Mouse (Mus musculus) kidney, postnatal 14 days (tissue): Measurements from ENCODE around the gene Nsun2.
"Not testable (repeated sequence)": the region's sequence is repeated elsewhere in the genome, so short reads cannot be mapped to it uniquely, and the experiment has no call there.

Experiments
- DNase-seq: peaks from one replicate; pipeline ENCODE4 v3.0.0; 2022; ENCODE audit warnings: mixed read lengths

Nsun2 gene

DNA sequence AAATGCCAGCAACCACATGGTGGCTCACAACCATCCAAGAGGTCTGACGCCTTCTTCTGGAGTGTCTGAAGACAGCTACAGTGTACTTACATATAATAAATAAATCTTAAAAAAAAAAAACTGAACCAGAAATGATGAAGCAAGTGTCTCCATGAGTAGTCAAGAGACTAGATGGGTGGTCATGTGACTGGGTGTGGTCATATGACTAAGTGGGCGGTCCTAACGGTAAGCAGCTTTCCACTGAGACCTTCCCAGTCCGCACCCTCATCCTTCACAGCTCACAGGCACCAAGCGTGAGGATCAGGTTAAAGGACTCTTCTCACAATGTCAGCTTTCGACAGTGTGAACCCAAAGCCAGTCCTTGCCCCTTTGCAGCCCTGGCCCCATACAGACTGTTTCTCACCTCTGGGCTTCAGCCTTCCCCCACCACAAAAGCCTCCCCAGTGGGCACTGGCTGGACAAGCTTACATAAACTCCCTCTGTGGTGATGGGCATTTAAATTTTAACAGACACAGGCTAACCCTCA, 22.5 kb downstream of the Nsun2 start:
- no peak for DNase-seq

DNA sequence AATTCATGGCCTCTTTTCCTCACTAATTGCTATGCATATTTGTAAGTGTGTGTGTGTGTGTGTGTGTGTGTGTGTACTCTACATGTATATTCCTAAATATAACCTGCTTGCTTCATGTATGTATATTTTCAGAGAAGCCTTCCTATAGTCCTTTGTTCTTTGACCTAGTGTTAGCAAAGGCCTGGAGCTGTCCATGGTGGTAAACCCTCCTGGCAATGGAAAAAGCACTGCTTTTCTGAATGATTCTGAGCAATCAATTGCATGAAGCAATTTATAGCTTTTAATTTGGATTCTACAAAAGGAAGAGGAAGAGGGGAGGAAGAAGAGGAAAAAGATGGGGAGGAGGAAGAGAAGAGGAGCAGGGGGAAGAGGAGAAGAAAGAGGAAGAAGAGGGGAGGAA, 23.2 kb downstream of the Nsun2 start:
- DNase-seq = no peak

DNA sequence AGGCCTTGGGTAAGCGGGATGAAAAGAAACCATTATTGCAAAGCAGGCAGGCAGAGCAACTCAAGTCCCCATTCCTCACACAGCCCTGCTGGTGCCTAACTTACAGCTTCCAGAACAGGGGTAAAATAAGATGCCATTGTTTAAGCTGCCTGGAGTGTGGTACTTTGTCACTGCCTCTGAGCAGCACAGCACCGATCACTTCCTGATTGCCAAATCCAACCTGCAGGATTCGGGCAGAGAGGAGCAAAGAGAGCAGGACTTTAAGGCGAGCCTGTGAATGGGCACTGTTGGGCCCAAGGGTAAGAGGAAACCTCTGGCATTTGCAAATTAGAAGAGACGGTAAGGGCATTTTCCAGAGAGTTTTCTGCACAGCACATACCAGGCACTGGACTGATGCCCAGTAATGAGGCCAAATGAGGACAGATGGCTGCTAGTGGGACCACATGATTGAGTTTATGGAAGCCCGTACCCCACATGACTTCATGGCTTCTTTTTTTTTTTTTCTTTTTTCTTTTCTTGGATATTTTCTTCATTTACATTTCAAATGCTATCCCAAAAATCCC, 24.6 kb downstream of the Nsun2 start:
- DNase-seq = no peak

DNA sequence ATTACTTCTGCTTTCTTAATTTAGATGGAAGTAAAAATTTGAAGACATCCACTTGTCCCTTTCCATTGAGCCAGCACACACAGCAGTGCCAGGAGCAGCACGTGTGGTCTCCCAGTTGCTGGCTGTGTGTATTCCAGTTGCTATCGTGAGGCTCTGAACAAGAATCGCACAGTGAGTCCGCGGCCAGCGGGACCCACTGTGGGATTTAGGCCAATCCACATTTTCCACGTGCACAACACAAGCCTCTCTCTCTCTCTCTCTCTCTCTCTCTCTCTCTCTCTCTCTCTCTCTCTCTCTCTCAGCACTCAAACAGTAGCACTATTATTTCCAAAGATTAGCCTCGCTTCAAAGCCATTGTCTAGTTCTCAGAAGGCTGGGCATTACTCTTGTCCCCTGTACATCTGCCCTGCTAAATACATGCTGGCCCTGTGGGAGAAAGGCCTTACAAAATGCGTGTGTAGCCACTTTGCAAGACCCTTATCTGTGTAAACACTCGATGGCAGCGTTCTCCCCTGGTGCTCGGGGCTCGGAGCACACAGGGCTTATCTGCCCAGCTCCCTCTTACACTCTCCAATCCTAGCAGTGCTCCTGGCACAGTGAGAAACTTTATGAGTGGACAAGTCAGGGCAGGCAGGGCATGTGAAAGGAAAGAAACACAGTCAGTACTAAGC, 25.9 kb downstream of the Nsun2 start:
- DNase-seq = no peak

DNA sequence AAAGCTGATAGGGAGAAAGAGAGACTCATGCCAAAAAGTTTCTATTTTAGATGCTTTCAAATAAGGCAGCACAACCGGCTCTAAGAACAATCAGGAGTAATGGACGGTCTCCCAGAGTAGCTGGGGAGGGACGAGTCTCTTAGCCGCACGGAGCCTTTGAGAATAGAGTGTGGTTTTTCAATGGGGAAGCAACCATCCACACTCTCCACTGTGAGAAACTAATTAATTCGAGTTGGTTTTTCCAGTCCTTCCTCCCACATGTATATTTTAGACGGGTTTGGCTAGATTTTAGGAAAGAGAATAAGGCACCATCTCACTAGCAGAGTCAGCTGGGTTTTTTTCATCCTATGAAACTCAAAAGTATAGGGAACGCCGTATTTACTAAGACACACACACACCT, 28.5 kb downstream of the Nsun2 start:
- no peak for DNase-seq

DNA sequence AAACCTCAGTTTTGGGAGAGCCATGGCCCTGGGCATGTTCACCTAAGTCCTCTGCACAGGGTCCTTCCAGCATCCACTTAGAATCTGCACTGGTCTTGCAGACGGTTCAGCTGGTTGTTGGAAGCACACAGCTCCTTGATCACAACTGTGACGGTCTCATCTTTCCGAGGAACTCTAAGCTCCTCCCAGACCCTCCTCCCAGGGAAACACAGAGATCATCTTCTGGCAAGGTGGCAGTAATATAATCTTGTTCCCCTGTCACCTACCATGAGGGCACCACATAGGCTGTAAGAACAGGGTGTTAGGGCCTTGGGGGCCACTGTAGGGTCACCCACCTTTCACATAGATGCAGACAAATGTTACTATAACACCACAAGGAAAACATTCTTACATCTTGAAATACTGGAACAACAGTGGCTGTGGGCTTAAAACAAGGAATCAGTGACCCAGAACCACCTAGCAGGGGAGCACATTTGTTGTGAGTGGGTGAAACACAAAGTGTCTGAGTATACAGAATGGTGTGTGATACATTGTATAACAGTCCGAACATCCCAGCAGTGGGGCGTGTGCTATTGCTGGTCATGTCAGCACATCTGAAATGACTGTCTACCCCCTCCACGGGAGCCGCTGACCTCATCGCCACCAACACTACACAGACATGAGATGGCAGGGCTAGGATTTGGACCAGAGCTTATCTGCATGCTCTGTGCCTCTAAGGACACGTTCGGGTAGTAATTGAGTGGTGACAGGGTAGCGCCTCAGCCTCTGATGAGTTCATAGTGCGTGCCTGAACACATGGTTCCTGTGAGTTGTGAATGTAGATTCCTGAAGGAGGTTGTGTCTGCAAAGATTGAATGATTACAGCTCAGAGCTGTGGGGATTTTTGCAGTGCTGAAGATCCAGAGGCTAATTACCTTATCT, 29.4 kb downstream of the Nsun2 start:
- no peak for DNase-seq

DNA sequence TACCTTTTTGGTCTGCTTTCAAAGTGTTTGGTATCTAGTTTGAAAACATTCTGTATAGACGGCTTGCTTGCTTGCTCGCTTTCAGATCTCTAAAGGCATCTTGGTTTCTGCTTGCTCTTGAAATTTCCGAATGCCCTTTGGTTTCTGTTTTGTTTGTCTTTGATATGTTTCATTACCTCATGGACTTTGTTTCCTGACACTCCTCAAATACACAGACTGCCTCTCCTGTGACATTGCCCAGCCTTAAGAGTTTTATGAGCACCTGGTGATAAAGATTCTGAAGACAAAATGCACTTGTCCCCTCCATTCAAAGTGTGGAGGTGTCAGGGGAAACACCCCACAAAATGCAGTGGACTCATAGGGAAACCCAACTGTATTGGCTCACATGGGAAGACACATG, 30.4 kb downstream of the Nsun2 start:
- no peak for DNase-seq

DNA sequence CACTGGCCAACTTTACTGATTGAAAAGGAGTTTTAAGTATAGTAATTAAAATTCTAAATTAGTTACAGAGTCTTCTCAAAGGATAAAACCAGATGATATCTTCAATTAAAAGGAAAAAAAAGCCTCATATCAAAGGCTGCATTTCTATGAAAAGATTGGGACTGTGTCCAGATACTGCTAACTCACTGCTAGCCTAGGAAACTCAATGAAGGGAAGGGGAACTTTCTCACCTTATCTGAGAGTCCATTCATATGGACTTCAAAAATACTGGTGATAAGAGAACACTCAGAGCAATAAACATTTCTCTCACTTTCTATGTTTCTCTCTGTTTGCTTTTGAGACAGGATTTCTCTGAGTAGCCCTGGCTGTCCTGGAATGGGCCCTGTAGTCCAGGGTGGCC, 31.0 kb downstream of the Nsun2 start:
- no peak for DNase-seq

DNA sequence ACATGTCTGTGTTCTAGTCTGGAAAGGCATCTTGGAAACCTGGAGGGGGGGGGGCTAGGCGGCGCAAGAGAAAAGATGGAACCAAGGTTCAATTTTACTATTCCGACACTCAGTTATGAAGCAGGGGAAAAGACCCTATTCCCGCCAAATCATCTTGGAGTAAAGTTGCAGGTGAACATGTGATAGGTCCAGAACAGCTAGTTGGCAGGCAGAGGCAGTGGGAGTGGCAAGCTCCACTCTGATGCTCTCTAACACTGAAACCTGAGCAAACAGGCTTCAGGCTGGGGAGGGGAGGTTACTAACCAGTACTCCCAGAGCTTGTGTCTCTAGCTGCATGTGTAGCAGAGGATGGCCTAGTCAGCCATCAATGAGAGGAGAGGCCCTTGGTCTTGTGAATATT, 31.9 kb downstream of the Nsun2 start:
- DNase-seq = not testable (repeated sequence)

DNA sequence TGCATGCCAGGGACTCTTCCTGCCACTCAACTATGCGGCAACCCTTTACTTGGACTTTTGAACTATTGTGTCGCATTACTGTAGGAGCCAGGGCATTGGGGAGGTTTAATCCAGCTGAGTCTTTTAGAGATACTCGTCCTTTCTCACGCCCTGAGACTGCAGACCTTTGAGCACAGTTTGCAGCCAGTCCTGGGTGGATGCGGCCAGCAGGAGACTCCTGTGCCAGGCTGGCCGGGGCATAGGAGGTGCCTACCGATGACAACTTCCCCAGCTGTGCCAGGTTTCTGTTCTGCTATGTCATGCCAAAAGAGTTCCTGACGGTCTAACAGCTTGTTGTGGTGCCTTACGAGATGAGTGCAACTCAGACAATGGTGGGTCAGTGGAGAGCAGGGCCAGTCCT, 35.7 kb downstream of the Nsun2 start:
- peak; percentile 49 for DNase-seq

DNA sequence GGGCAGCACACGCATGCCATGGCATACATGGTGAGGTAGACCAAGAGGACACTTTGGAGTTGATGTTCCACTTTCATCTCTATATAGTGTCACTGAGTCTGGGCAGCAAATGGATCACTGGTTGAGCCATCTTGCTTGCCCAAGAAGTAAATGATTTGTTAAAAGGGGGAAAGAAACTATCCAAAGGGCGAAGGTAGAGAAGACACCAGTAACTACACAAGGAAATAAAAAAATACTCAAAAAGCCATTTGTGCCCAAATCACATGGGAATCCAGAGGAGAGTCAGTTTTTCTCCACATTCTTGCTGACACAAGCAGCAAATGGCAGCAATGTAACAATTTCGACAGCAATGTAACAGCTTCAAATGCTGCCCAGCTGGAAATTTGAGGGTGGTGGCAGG, 39.0 kb downstream of the Nsun2 start:
- no peak for DNase-seq

DNA sequence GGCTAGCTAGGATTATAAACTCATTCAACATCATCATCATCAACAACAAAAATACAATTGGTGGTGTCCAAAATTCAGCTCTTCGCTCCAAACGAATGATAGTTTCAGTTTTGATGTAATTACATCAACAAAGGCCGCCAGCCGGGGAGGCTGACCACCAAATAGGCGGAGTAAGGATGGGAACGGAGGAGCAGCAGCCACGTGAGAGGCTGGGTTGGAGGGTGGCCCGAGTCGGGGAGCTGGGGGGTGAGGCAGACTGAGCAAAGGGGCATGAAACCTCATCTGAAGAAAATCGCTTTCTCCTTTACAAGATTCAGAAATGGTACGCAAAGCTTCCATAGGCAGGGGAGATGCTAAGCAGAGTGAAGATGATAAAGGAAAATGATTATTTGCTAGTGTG, 43.1 kb downstream of the Nsun2 start:
- no peak for DNase-seq

DNA sequence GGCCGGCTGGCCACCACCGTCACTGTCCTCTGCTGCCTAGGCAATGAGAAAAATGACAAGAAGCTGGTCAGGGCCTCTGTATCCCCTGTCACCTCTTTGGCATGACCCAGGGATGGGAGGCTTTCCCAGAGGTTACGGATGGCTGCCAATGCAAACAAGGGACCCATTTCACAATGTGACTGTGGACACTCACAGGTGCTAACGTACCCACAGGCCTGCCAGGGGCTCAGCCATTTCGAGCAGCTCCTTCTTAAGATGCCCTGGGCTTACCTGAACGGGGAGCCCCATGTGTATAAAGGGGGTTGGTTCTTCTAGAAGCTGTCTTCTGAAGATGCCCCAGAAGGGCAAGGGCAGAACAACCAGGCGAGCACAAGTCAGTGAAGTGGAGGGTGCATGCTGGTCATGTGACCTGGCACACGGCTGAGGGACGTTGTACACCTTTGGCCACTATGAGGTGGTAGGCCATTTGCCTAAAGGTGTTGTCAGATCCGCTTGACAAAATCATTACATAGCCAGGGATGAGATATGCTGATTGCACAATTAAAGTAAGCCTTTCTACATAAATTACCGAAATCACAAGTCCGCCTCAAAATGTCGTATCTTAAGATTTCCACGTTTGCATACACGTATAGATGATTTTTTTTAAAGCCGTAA, 43.8 kb downstream of the Nsun2 start:
- DNase-seq = no peak

DNA sequence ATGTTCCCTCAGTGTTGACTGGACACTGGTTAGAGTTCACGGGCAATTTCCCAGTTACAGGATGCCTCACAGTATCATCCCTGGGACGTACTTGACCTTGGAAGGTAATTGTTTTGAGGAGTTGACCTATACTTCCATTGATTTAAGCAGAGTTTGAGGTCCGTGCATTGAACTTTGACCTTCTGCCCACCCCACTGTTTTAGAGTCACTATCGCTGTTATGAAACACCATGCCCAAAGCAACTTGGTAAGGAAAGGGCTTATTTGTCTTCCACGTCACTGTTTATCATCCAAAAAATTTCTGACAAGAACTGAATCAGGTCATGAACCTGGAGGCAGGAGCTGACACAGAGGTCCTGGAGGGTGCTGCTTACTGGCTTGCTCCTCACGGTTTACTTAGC, 48.9 kb downstream of the Nsun2 start:
- no peak for DNase-seq

DNA sequence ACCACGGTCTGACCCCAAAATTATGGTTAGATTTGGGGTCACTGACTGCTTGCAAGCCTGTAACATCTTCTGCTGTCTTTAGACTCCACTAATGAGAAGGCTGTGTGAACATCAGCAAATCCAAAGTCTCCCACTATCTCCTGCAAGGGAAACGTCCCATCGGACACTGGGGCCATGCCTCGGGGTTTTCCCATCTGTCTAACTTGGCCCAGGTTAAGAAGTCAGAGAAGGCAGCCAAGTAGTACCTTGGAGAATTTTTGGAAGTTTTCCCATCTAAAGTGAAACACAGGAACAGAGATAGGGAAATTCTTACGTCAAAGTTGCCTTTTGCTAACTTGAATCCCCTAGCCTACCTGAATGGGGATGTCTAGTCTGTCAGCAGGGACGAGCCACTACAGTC, 50.0 kb downstream of the Nsun2 start:
- no peak for DNase-seq

DNA sequence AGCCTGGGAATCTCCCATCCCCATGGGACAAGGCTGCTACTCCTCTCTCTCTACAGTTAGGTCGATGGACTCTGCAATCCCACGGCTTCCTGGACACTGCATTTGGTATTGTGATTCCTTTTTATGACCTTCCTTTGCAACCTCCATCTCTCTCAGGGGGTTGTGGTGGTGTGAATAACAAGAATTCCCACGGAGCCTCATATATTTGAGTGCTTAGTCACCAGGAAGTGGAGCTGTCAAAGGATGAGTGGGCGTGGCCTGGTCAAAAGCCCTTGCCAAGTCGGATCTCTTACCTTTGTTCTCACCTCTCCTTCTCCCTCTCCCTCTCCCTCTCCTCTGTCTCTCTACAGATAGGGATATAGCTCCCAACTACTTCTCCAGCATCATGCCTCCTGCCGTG, 52.3 kb downstream of the Nsun2 start:
- peak; percentile 40 for DNase-seq

DNA sequence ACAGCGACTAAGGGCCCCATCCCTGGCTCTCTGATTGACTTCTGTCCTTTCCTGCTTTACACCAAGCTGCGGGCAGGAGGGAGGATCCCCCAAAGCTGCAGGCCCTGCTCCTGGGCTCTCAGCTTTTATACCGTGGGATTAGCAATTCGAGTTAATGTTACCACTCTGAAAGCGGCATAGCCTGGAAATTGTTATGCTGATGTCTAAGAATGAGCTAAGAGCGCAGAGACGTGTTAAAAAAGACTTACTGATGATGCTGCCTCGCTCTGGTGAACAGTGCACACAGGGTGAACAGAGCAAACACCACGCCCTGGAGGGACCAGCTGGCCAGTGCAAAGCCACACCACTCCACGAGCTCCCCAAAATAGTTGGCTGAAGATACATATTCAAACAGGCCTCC, 52.8 kb downstream of the Nsun2 start:
- DNase-seq = no peak

DNA sequence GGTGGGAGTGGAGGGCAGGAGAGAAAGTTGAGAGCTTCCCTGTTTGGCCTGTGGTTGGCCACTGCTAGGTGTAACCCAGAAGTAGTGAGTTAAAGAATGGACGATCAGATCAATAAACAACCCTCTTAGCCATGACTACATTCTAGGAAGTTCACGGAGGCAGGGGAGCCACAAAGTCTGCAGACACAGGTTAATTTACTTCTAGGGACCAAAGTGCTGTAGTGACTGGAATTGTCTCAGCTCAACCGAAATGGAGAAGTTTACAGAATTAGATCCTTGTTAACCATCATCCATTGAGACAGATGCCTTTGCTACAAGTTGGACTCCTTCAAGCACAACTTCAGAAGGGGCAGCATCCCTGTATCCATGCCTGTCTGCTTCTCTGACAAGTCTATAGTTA, 54.3 kb downstream of the Nsun2 start:
- DNase-seq = no peak

DNA sequence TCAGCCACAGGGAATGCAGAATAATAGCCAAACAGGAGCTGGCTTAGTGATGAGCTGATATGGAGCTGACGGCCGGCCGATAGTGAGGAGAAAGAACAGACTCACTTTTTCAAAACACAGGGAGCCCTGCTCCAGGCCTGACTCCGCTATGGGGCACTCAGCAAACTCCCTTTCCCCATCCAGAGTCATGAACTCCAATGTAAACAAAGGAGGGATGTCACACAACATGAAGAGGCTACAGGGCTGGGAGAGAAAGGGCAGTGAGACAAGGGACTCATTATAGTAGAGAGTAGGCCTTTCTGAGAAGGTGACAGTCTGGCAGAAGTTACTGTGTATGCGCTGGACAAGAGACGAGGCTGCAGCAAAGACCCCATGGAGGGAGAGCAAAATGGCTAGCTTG, 54.7 kb downstream of the Nsun2 start:
- no peak for DNase-seq

DNA sequence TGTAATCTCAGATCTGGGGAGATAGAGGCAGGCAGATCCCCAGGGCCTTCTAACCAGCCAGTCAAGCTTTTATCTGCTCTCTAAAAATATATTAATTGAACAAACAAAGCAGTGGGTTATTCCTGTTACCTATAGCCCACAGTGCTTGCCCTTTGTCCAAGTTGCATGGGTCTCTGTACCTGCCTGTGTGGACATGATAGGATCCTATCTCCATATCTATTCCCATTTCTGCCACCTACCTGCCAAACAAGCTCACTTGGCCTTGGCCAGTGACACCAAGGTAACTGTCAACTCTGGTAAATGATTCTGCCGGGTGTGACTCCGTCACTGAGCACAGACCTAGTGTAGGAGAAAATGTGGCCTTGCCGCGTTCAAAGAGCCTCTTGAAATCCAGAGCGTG, 57.8 kb downstream of the Nsun2 start:
- DNase-seq = no peak

DNA sequence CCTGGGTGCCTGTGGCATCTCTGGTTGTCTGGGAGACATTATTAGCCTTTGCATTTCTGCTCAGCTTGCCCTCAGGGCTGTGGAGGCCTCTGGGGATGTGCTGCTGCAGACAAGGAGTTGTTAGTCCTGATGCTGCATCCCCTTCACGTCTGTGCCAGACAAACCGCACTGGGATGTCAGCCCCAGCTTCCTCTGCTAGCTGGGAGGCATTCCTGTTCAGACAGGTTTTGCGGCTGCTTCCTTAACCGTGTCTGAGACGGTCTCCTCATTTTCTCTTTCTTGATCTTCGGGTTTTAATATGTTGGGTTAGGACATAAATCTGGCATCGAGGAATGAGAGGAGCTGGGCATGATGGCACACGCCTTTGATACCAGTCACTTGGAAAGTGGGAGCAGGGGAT, 58.7 kb downstream of the Nsun2 start:
- no peak for DNase-seq

DNA sequence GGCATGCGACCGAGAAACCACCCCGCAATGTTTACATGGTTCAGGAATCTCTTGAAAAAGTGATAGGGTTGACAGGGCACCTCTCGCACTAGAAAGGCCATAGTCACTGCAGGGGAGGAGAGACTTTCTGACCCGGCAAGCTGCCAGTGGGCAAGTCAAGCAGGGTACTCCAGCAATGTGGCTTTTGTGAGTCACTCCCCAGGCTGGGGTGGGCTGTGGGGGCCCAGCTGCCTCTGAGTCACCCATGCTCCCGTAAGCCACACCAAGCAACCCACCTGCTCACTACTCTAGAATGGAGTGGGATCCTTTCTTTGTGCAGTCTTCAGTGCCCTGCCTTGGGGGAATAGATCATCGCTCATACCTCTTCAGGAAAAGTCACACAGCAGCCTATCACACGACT, 59.9 kb downstream of the Nsun2 start:
- DNase-seq = no peak

DNA sequence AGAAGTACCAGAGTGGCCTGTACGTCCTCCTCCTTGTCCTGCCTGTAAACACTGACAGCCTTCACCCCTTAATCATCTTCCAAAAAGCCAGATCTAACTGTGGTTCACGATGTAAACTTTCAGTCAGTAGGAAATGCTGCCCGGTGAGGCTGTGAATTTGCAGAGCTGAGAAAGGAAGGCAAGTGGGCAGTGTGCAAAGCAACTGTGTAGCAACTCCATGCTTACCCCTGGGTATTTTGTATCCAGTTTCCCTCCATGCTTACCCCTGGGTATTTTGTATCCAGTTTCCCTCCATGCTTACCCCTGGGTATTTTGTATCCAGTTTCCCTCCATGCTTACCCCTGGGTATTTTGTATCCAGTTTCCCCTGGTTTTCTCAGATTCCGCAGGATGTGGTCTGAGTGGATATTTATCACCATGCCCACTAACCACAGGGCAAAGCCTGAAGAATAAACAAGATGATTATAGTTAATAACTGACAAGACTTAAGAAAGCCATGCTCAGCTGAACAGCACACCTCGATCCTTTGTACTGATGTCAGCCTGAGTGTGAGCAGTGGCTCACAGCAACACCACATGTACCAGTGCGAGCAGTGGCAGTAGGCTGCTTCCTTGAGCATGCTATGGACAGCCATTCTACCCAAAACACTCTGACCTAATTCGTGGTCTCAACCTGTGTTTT, 61.2 kb downstream of the Nsun2 start:
- peak; percentile 19 for DNase-seq
